Mouse (Mus musculus) frontal cortex, postnatal 36 days (tissue): ENCODE measurements around the gene B430306N03Rik.
"Not testable (repeated sequence)": the region's sequence is repeated elsewhere in the genome, so short reads cannot be mapped to it uniquely, and the experiment has no call there.

Experiments
- DNase-seq, 2 experiments: peaks; one replicate each; pipeline ENCODE4 v3.0.0; 2022; ENCODE audit warnings: low spot score in 2 of 2

The B430306N03Rik gene

GRCm38 (mm10) chr17:48315905-48316579 is at the start of gene B430306N03Rik:
TSS of gene B430306N03Rik (plus strand) at chr17:48316141.
- not testable (repeated sequence) for DNase-seq

DNA sequence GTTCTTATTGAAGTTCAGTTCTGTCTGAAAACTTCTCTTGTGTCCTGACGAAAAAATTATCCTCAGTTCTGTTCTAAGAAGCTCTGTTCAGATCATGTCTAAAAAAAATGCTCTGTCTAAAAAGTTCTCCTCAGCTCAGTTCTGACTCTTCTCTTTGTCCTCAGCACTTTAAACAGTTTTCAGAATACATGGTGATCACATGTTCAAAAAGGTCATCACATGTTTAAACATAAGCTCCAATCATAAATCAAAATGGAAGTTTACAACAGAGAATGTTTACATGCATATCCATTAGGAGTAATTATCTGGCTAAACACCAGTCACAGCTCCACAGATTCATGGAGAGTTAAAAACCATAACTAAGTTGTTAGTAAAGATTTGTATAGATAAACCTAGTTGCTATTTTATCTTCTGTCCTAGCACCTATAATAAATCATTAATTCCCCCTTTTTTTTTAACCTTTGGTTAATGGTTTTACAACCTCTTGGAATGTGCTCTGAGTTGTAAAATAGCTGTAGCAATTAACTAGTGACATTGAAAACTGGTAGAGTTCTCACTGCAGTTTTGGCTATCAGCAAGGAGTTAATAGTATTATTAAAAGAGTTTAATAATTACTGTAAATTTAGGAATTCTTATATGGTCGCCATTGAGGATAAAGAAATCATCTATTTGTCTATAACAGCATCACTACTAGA is 49.2 kb upstream of the B430306N03Rik start:
- DNase-seq: no peak

DNA sequence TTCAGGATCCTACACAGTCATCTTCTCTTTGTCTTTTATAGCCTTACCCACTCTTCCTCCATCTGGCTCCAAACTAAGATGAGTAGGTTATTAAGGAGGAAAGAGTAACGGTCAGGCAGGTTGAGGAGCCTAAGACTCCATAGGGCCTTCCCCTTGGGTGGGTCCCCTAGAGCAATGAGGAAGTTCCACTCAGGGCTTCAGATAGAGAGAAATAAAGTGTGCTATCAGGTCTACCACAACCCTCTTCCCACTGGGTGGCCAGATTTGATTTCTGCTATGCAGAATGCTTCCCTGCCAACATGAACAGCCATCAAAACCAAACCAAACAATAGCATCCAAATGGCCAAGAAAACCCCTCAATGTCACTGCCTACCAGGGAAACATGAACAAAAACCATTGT is 48.4 kb upstream of the B430306N03Rik start:
- DNase-seq: no peak

DNA sequence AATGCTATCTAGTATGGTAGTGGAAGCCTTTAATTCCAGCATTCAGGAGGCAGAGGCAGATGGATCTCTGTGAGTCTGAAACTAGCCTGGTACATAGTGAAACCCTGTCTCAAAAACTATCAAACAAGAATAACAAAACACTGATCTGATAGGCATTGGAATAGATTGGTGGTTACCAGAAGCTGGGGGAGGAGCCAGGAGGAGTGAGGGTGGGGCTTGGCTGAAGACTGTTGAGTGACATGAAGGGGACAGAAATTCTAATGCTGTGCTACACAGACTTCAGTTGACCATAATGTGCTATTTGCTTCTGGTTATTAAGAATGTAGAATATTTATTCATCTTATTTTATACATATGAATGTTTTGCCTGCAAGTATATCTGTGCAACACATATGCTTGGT is 47.7 kb upstream of the B430306N03Rik start:
- DNase-seq: no peak

DNA sequence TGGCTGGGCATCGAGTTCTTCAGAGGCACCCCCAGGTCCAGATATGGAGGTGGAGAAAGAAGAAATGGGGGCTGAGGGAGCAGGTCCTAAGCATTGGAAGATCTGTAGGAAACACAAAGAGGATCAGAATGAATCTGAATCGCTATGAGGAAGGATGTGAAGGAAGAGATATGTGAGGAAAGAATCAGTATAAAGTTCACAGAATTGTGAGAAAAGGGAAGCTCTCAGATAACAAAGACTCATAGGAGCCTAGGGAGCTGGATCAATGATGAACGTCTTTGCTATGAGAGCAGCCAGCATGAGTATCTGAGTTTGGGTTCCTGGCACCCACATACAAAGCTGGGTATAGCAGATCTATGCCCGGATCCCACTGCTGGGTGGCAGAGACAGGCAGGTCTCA is 46.1 kb upstream of the B430306N03Rik start:
- DNase-seq: no peak

DNA sequence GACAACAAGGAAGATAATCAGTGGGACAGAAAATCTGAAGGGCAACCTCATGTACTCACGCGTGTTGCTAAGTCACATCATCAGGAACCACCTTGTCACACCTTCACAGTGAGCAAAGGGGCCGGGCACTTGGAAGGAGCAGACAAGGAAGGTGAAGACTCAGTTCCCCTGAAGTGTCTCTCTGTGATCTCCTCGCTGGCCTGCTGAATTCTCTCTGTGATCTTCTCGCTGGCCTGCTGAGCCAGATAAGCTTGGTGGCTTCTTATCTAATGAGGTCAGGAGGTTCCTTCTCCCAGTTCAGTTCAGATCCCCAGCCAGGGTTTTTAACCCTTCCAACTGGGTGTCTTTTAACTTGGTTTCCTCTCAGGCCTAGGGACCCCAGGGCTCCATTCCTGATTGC is 43.8 kb upstream of the B430306N03Rik start:
- no peak for DNase-seq

GRCm38 (mm10) chr17:48272598-48272997 is 43.3 kb upstream of the B430306N03Rik start:
- no peak for DNase-seq

- DNase-seq: no peak
Observed at GRCm38 (mm10) chr17:48274098-48274497, 41.8 kb upstream of the B430306N03Rik start.

DNA sequence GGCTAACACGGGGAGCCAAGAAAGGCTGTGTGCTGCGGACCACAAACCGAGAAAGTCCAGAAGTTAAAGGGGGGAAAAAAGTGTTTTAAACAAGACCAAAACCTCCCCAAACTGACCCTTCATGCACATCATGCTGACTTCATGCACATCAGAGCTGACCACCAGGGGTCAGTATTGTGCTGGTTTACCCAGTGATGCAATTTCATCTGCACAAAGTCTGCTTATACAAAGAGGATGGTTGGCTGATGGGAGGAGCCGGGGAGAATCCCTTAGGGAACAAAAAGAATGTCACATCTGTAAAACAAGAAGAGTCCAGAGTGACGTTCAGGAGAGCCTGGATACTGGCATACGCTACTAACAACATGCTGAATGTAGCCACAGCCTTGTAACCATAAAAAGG is 41.1 kb upstream of the B430306N03Rik start:
- DNase-seq: peak; percentile 70 to 89

DNA sequence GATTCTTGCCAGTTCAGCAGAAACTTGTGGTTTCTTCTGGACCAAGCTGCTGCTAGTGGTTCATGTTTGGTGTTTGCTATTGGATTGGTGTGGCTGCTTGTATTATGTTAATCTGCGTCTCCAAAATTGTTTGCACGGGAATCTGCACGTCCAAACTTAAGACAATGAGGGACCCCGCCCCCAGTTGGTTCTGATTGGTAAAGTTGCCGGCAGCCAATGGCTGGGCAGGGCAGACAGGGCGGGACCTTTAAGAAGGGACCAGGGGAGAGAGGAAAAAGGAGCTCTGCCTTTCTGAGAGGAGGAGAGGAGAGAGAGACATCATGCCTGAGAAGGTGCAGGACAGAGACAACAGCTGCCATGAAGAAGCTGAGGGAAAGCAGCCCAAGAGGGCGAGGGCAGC is 40.2 kb upstream of the B430306N03Rik start:
- DNase-seq: no peak

DNA sequence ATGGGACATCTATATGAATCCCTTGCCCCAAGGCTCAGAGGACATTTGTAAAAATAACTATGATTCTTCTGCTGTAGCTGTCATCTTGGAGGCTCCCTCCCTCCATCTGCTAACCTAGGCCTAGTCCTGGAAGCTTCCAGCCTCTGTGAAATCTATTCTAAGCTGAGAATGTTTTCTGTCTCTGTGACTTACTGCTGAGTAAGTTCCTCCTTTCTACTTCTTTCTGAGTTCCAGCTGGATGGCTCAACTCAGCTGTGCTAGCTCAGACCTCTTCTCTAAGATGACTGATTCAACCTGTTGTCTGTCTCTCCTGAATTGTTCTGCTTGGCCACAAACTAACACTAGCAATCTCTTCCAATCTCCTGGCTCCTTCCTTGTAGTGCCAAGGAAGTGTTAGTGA is 37.6 kb upstream of the B430306N03Rik start:
- no peak for DNase-seq

DNA sequence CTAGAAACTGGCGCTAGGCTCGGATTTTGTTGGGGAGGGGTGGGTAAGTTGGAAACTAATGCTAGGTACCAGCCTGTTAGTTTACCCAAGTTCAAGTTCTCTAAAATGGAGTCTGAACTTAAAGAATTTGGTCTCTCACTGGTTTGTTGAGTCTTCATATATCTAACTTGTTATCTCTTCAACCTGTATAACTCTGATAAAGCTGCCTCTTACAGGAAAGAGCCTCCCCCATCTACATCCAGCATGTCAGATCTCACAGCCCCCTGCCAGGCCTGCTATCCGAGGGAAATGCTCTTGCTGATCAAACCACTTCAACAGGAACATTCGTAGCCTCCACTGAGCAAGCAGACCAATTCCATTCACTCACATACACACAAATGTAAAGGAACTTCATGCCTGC is 36.9 kb upstream of the B430306N03Rik start:
- no peak for DNase-seq

DNA sequence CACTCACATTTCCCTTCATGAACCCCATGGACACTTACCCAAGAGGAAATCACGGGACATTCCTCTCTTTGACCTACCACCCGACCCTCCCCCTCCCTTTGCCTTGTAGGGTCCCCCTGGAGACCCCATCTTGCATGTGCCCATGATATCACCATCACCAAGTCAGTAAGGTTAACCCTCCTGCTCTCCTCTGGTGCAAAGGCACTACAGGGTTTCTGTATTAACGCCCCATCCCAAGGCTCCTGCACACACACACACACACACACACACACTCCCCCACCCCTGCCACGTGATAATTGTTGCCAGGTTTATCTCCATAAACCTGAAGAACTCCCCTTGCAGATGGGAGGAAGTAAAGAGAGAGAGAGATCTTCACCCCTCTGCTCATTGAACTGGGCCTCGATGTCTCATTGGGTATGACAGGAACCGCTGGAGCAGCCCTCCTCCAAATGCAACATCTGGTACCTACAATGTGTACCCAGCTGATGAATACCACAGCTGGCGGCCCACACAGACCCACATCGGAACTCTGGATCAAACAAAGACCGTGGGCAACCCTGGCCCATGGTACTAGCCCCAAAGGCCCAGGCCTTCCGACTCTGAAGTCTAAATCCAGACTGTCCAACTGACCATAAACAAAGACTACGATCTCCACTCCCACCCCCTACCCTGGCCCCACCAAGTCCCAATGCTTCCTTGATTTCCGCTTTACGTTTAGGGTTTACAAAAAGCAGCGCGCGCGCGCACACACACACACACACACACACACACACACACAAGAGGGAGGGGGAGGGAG is 34.8 kb upstream of the B430306N03Rik start:
- DNase-seq: no peak

GRCm38 (mm10) chr17:48281739-48282085 is 34.2 kb upstream of the B430306N03Rik start:
- DNase-seq: no peak

DNA sequence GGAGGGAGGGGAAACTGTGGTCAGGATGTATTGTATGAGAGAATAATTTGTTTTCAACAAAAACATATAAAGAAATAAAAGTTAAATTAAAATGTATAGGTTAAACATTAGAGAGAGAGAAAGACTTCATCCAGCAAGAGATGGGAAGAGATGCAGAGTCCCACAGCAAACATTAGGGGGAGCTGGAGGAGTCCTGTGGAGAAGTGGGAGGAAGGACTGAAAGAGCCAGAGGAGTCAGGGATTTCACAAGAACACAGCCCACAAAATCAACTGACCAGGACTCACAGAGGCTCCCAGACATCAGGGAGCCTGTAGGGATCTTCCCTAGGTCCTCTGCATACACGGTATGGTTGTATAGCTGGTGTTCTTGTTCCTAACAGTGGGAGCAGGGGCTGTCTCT is 29.2 kb upstream of the B430306N03Rik start:
- no peak for DNase-seq

- no peak for DNase-seq
Observed at GRCm38 (mm10) chr17:48287276-48287675, 28.7 kb upstream of the B430306N03Rik start.

- no peak for DNase-seq
Observed at GRCm38 (mm10) chr17:48293500-48294194, 22.3 kb upstream of the B430306N03Rik start.

GRCm38 (mm10) chr17:48299203-48299602 is 16.7 kb upstream of the B430306N03Rik start, which contains the start of gene Treml2:
TSS of gene Treml2 (plus strand) at chr17:48299498.
- DNase-seq: no peak

GRCm38 (mm10) chr17:48299756-48300155 is 16.2 kb upstream of the B430306N03Rik start:
- no peak for DNase-seq

DNA sequence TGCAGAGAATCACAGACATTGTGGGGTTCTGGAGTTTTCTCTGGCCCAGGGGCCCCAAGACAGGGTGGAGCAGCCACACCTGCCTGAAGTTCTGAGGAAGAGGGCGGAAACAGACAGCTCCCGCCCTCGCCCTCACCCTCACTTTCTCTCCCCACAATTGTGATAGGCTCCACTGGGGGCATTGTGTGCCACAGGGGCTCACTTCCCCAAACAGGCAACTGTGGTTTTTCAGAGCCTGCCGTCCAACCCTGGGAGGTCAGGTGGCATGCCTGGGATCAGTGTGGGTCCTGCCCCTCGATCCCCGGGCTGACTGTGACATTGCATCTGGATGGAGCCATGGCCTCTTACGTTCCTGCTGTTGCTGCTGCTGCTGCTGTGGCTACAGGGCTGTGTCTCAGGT is 15.7 kb upstream of the B430306N03Rik start:
- DNase-seq: no peak

DNA sequence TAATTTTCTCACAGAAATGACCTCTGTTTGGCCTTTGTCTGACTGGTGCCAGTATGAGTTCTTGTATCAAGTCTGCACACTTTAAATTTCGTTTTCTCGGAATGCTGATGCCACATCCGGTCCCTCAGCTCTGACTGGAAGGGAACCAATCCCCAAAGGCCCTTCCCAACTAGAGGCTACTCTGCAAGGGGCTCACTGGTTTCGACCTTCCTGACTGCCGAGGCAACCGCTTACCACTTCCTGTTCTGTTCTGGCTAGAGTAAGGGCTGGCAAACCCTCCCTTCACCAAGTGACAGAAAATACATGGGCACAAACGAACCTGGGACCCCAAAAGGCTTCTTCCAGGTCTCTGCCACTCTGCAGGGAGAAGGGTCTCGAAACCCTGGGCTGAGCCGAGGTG is 15.1 kb upstream of the B430306N03Rik start:
- DNase-seq: no peak

- DNase-seq: no peak
Observed at GRCm38 (mm10) chr17:48301792-48302191, 14.1 kb upstream of the B430306N03Rik start.
